Mouse (Mus musculus): ENCODE measurements around the gene Dclre1b.
"Not testable (repeated sequence)": the region's sequence is repeated elsewhere in the genome, so short reads cannot be mapped to it uniquely, and the experiment has no call there.

Dclre1b gene

DNA sequence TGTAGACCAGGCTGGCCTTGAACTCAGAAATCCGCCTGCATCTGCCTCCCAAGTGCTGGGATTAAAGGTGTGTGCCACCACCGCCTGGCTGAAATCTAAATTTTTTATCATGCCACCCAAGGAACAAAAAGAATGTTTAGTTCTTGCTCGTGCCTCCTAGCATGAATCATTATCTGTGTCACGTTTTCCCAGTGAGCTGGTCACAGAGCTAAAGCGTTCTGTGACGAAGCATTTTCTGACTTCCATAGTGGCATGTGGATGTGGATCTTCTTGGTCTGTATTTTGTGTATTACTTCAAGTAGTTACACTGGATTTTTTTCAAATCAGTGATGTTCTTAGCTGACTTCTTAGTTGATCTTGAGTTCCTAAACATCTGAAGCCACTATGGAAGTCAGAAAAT is 1.7 kb upstream of the Dclre1b start:
- DNase-seq (ENCODE audit: low read depth, low spot score): no peak

DNA sequence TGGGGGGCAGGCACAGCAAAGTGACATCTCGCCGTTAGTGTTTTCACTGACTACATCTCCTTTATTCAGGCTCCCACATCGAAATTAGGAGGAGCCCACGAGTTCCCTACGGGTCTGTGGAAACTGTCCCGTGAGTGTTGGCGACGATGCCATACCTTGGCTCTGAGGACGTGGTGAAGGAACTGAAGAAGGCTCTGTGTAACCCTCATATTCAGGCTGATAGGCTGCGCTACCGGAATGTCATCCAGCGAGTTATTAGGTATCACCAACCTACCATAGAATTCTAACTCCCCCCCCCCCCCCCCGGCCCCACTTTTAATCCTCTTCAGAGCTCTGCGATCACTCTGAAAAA is 531 bp upstream of the Dclre1b start:
- no peak for DNase-seq (ENCODE audit: low read depth, low spot score)

DNA sequence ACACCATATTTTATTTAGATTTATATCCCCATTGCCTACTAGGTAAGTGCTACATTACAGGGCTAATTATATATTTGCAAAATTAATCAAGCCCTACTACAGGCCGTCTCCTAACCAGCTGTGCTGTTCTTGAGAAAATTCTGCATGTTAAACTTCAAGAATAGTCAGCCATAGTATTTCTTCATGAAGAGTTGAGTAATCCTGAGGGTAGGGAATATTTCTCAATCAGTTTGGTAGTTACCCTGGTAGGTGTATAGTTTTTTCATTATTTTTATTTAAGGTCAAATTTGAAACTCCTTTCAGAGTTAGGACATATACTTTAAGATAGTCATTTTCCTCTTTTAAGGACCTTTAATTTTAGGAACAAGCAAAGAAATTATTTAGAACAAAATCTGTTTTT is 3.6 kb downstream of the Dclre1b start:
- no peak for DNase-seq (ENCODE audit: low read depth, low spot score)

DNA sequence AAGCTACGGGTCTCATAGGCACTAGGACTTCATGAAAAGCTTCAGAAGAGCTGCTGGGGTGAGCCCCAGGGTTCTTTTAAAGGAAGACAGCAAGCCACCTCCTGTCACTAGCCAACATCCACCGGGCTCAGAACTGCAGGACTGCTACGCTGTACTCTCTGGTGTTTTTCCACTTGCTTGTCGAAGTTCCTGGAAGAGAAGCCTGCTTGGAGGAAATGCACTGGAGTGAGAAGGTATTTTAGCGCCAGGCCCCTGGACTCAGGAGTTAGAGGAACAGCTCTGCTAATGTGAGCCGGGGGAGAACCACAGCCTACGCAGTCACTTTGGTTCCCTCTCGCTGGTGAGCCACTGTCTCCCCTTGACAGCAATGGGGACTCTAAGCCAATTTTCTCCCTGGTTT is 6.4 kb downstream of the Dclre1b start:
- no peak for DNase-seq (ENCODE audit: low read depth, low spot score)

DNA sequence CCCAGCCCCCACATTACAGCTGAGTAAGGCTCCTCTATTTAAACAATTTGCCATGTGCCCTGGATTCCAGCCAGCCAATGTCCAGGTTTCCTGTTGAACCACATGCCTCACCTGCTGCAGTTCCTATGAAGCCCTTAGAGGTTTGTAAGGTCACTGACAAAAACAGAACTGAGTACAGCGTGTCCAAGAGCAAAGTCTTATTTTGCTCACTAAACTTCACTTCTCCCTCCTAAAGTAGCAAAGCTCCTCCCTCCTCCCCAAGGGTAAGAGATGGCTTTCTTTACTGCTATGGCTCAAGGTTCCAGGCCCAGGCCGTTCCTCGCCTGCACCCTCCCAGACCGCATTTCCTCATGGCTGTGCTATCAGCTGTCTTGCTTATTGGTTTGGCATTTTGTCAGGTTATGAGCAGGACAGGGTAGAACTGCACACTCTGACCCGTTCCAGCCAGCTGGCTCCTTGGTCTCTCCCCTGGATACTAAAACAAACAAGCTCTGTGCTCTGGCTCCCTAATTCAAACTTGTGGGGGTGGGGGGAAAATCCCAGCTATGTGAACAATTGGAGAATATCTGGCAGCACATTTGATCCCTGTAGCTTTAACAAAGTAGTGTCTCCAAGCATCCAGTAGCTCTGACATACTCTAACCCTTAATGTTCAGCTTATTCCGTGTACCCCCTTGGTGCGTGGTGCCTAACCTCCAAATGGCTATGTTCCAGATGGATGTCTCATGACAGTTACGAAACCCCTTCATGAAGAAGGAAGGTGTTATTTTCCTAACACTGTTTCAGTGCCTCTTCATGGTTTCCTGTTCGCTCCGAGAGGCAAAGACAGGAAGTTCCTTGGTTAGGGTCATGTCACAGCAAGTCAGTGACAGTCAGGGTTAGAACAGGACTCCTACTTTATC is 7.4 kb downstream of the Dclre1b start:
- DNase-seq (ENCODE audit: low read depth, low spot score): no peak

DNA sequence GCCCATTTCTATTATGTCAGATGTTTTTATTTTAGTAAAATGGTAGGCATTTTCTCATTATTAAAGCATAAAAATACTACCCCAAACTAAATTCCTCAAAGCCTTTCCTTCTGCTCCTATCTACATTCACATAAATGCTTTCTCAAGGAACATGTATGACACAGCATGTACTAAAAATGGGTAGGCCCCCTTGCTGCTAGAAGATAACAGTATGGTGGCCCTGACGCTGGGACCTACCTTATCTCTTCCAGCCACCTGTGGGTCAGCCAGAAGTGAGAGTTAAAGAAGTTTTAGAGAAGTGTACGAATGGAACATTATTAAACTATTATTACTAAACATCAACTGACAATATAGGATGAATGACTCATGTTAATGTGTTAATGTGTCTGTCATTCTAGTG is 9.7 kb downstream of the Dclre1b start:
- DNase-seq (ENCODE audit: low read depth, low spot score): no peak

DNA sequence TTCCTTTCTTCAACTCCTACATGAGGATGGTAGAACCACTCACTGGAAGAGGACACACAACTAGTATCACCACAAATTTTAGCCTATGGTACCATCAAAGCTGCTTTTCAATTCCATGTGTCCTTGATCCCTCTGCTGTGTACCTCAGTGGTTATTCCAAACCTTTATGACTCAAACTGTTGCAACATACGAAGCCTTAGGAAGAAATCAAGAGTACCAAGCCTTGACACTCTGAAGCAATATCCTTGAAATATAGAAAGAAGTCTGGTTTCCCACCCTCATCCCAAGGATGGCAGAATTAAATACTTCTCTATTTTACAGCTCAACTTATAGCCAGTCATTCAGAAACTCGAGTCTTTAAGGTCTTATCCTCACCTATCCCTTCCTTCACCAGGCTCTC is 12.9 kb downstream of the Dclre1b start:
- no peak for DNase-seq (ENCODE audit: low read depth, low spot score)

DNA sequence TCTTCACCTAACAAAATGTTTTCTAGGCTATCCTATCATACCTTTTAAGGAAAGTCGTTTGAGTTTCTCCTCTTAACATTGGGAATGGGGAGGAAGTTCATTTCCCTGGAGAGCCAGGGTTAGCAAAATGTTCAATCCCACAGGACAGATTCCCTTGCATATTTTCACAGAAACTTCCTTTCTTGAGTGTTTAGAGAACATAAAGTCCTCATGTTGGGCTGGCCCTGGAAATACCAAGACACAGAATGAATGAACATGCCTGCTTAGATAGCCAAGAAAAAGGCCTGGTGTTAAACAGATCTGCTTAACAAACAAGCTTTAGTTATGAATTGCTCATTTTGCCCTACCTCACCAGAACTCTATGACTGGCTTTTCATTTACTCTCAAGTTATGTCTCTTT is 16.7 kb downstream of the Dclre1b start:
- no peak for DNase-seq (ENCODE audit: low read depth, low spot score)

DNA sequence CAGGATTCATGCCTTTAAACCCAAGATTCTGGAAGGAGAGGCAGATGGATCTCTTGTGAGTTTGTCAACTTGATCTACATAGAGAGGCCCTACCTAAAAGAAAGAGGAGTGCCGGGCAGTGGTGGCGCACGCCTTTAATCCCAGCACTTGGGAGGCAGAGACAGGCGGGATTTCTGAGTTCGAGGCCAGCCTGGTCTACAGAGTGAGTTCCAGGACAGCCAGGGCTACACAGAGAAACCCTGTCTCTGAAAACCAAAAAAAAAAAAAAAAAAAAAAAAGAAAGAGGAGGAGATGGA is 17.2 kb downstream of the Dclre1b start:
- DNase-seq (ENCODE audit: low read depth, low spot score): not testable (repeated sequence)

DNA sequence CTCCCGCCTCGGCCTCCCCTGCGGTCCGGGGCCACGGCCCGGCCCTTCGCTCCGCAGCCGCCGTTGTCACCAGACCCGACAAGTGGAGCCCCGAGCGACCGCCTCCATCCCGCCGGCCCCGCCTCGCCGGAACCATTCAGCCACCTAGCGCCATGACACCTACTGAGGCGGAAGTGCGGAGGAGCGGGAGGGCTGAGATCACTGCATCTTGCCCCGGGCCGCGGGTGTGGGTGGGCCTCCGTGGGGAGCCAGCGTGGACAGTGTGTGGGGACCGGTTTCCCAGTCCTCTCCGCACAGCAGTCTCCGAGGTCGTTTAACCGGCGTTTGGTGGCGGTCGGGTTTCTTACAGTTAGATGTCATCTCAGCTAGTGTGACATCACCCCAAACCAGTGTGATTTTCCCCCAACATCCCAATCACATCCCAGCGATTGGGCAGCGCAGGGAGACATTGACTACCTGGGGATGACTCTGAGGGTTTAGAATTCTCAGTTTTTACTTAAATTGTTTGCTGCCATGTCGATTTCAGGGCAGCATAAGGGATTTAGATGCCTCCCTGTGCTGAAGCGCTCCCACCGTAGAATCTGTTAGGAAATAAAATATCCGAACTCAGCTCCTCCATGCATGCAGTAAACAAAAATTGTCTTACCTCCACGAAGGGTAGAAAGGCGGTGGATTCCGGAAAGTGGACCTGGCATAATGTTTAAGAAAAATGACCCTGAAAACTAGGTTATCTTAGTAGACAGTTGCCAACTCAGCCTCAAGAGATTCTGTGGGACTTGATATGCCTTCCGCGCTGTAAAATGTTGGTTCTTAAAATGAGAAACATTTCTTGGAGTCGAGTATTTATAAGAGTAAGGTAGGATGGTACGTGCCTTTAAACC is 17.8 kb downstream of the Dclre1b start, which contains the start of gene Hipk1:
TSS of gene Hipk1 (minus strand) at position 334 of the 881 bp plus-strand sequence.
- peak; percentile 75 for DNase-seq (ENCODE audit: low read depth, low spot score)

DNA sequence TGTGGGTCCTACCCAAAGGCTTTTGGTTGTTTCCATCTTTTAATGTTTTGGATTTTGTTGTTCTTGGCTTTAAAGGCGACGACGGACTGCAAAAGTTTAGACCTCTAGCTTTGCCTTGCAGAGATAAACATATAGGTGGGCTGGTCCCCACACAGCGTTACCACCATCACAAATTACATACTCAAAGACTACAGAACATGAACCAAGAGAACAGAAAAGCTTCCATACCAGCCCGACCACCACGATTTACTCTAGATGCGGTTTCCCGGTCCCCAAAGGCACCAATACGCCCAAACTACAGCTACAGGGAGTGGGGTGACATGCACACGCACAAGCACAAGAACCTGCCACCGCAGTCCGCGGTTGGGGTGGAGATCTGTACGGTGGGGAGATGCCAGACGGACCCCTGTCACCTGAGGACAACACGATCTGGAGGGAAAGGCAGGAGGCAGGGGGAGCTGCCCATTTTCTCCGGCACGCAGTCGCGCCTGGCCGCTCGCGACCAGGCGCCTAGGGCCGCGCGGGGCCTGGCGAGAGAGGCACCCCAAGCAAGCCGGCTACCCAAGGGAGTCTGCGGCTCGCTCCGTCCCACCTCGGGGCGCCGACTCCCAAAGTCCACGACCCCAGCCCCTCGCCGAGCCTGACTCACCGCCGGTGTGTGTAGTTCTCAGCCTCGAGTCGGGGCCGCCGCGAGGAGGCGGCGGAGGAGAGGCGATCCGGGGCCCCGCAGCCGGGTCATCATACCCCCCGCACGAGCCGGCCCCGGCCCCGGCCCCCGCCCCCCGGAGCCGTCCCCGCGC is 18.7 kb downstream of the Dclre1b start:
- no peak for DNase-seq (ENCODE audit: low read depth, low spot score)

DNA sequence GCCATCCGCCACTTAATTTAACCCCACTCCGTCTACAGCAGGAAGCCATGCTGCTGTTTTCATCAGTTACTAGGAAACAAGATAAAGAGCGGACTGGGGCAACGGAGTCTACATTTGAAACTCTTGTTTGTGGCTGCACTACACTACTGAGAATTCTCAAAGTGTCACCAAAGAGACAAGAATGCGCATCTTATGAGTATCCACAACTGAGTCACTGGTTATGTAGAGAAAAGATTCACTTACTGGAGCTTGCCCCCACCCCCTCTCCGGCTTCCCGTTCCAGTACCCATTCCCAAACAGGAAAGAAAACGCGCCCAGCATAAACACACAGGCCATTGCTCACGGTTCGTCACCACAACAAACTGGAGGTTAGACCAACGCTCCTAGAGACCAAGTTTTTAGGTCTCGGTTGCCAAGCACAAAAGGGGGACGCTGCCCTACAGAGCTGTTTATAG is 19.3 kb downstream of the Dclre1b start:
- no peak for DNase-seq (ENCODE audit: low read depth, low spot score)

DNA sequence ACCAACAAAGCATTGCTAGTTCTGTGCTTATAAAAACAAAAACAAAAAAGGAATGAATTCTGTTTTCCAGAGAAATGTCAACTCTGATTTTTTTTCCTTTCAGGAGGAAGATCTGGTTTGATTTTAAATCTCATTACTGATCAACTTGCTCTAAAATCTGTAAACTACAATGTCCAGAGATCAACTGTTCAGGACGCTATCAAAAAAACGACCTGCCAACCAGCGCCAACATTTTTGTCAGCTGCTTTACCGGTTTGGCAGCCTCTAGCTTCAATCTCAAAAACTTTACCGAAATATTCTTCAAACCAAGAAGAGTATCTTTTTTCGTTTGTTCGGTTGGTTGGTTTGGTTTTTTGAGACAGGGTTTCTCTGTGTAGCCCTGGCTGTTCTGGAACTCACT is 20.1 kb downstream of the Dclre1b start:
- no peak for DNase-seq (ENCODE audit: low read depth, low spot score)

DNA sequence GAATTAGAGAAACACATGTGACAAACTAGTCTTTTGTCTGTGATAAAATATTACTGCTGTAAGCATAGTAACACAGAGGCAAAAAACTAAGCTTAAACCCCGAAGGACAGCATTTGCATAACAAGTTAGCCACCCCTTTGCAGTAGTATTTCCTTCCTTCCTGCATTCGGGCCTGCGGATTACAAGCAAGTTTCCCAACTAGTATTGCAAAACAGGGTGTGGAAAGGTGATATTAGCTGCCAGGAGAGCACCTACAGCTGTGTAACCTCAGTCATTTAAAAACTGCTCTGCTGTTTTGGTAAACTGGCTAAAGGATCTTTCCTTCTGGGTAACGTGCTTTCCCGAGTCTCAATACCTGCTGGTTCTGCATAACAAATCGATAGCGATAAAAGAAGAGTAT is 22.0 kb downstream of the Dclre1b start:
- no peak for DNase-seq (ENCODE audit: low read depth, low spot score)

DNA sequence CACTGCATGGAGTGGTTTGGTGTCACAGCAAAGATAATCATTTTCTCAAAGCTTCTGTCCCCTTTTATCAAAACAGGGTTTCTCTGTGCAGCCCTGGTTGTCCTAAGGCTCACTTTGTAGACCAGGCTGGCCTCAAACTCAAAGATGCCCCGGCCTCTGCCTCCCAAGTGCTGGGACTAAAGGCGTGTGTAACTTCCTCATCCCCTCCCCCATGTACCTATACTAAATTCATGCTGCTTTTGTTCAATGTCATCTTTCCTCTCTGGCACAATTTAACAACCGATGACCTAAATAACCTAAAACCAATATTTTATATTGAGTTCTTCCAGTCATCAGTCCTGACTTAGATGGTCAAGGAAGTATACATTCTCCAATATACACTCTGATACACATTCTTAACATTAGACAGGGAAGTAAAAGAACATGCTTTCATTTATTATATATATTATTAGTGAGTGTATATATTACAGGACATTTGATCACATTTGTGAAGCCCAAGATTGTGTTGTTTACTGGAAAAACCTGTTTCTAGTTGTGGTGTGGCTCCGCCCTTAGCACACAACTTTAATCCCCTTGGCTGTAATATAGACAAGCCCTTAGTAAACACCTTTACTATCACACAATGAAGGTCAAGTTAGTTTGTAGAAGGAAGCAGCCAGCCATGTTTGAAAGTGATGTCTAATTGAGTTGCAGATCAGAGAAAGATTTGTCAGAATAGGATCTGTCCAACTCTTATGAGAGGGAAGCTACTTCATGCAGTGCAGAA is 26.2 kb downstream of the Dclre1b start:
- no peak for DNase-seq (ENCODE audit: low read depth, low spot score)

DNA sequence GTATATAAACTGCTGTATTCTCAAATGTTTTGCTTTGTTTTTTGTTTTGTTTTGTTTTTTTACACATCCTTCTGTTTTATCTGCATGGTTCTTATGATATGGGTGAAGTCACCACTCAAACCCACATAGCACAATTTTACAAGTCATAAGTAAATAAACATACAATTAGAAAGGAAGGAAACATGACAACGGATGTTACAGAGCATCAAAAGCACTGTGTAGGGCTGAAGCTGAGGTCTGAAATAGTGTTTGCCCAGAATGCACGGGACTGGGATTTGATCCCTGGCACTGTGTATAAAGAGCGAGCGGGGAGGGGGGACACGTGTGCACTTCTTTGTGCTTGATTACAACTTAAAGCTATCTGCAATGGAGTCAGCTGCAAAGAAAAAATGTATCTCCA is 28.5 kb downstream of the Dclre1b start:
- no peak for DNase-seq (ENCODE audit: low read depth, low spot score)

DNA sequence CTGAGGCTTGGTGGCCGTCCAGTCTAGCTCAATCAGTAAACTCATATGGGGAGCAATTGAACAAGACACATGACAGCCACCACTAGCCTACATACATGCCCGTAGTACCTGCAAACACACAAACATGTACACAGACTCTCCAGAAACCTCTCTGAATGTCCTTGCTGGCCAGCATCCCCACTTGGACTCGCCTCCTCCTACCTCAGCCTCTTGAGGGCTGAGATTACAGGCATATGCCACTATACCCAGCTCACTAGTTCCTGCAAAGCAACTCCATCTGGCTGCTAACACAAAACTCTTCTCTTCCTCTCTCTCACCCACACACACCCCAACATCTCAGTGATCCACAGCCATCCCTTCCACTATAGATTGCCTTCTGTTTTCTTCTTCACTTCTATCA is 29.0 kb downstream of the Dclre1b start:
- DNase-seq (ENCODE audit: low read depth, low spot score): no peak

DNA sequence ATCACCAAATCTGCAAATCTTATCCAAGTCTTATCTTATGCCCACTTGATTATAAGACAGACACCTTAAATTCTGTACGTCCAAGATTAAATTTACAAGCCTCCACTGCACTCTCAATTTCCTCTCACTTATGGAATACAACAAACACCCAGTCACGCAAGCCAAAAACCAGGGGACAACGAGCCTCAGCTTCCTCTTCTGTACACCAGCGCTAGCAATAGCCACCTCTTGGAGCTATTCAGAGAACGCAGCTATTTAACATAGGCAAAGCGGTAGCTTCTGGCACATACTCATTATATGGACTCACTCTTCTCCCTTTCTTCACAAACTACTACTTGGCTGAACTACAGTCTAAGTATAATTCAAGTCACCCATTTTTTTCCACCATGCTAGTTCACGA is 30.1 kb downstream of the Dclre1b start:
- no peak for DNase-seq (ENCODE audit: low read depth, low spot score)

DNA sequence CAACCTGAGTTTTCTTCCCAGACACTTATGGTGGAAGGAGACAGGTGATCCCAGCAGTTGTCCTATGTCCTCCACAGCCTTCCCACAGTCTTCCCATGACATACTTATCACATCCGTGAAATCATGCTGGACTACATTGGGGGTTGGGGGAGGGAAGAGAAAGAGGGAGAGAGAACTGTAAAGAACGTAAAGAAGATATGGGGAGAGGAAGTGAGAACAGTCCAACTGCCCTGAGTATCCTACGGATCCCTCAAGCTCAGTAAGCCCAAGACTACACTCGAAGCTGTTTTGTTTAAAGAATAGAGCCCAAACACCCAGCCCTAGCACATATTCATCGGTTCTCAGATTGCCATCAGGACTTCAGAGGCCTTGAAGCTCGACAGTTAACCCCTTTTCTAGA is 30.6 kb downstream of the Dclre1b start:
- no peak for DNase-seq (ENCODE audit: low read depth, low spot score)

DNA sequence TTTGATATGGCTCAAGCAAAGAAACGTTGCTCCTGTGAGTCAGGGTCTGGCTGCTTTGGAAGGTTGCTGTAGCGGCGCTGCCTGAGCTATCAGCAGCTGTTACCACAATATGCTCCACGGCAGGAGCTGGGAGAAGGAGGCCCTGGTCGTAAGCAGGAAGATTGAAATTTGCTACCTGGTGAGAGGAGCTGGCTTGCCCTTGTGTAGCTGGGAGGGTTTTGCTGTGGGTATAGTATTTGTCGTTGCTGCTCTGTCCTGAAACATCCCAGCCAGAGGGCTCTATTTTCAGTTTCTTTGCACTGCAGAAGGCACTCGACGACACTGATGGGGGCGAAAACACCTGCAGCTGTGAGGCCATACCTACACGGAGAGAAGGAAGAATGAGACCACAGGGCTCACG is 31.3 kb downstream of the Dclre1b start:
- DNase-seq (ENCODE audit: low read depth, low spot score): no peak

DNA sequence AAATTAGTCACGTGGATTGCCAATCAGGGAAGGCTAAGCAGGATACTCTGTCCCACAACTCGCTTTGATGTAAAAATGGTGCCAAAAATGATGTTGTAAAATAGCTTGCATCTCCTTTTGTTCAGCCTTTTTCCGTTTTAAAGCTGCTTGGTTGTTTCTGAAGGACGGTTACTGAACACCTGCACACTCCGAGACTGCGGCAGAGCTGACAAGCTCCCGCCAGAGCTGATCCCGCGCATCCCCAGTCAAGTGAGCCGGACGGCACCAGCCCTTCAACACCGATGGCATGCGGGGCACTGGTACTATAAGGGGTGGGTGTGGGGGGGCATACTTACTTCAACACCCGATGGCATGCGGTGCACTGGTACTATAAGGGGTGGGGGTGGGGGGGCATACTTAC is 35.2 kb downstream of the Dclre1b start:
- no peak for DNase-seq (ENCODE audit: low read depth, low spot score)

Measured in retina, adult 2 months (tissue).